Mouse (Mus musculus): ENCODE results near the gene Kalrn. TPM values are rescaled to one million over a fixed set of nuclear protein-coding genes. Genes with fewer than 3 reads are reported as not detected.

Gene Kalrn
- total and polyA plus RNA-seq, 2 experiments from 2014 or later, result 19.4 to 44.5 TPM

GRCm38 (mm10) chr16:34254646-34255022, 318.7 kb downstream of the Kalrn start:
- Histone ChIP-seq H3K27me3 (ENCODE audit: control insufficient read depth, insufficient read depth, low read length) (no peaks in the 10 kb centered on the region), H3K36me3 (replicated peaks; ENCODE audit: control insufficient read depth, insufficient read depth, low read length) (peaks cover 20% of the 10 kb centered on the region; the same call in 1 of the 2 replicates), H3K27ac (ENCODE audit: low read depth) (peak overlapping the region; percentile 57), H3K4me3 (ENCODE audit: low read depth, low read length) (no peak overlapping the region), H3K4me2 (ENCODE audit: low read depth, low read length) (no peak overlapping the region), H3K4me1 (ENCODE audit: control insufficient read depth, insufficient read depth) (peaks cover 13% of the 10 kb centered on the region; the same call in 1 of the 2 replicates), H3K9ac (replicated peaks; ENCODE audit: low read depth, low read length) (no peak overlapping the region), H3K9me3 (replicated peaks; ENCODE audit: control insufficient read depth, low read length) (no peaks in the 10 kb centered on the region)
- ATAC-seq (ENCODE audit: insufficient read depth, low read depth) (no peak), DNase-seq (ENCODE audit: low spot score) (no peak)
- WGBS, result 20% methylated on average over 2 of the region's 2 CpGs
- TF ChIP-seq CTCF (IDR thresholded peaks at IDR 0.05; ENCODE audit: low read depth) (no peak), EP300 (IDR thresholded peaks at IDR 0.05; ENCODE audit: low read depth) (no peak)

- Histone ChIP-seq H3K9me3 (replicated peaks; ENCODE audit: control insufficient read depth, low read length) (no peaks in the 10 kb centered on the region), H3K4me3 (ENCODE audit: low read depth, low read length) (no peak overlapping the region), H3K4me1 (ENCODE audit: control insufficient read depth, insufficient read depth) (peaks cover 13% of the 10 kb centered on the region; the same call in 1 of the 2 replicates), H3K36me3 (replicated peaks; ENCODE audit: control insufficient read depth, insufficient read depth, low read length) (peaks cover 20% of the 10 kb centered on the region; the same call in 1 of the 2 replicates), H3K4me2 (ENCODE audit: low read depth, low read length) (no peak overlapping the region), H3K27me3 (ENCODE audit: control insufficient read depth, insufficient read depth, low read length) (no peaks in the 10 kb centered on the region), H3K9ac (replicated peaks; ENCODE audit: low read depth, low read length) (no peak overlapping the region), H3K27ac (ENCODE audit: low read depth) (no peak overlapping the region)
- WGBS, result 43% methylated on average over 4 of the region's 4 CpGs
- no peak for DNase-seq (ENCODE audit: low spot score)
- no peak for ATAC-seq (ENCODE audit: insufficient read depth, low read depth)
- no peak for TF ChIP-seq EP300 (IDR thresholded peaks at IDR 0.05; ENCODE audit: low read depth)
- TF ChIP-seq CTCF (IDR thresholded peaks at IDR 0.05; ENCODE audit: low read depth), result no peak
Measured at GRCm38 (mm10) chr16:34254002-34254645, 319.2 kb downstream of the Kalrn start.

GRCm38 (mm10) chr16:34252670-34253069, 320.7 kb downstream of the Kalrn start:
- no peak for ATAC-seq (ENCODE audit: insufficient read depth, low read depth)
- peaks cover 27% of the 10 kb centered on the region; the same call in 1 of the 2 replicates for H3K36me3 ChIP-seq (replicated peaks; ENCODE audit: control insufficient read depth, insufficient read depth, low read length)
- H3K4me2 ChIP-seq (ENCODE audit: low read depth, low read length), result no peak overlapping the region
- no peak overlapping the region for H3K27ac ChIP-seq (ENCODE audit: low read depth)
- H3K4me3 ChIP-seq (ENCODE audit: low read depth, low read length), result no peak overlapping the region
- no peaks in the 10 kb centered on the region for H3K27me3 ChIP-seq (ENCODE audit: control insufficient read depth, insufficient read depth, low read length)
- no peak for DNase-seq (ENCODE audit: low spot score)
- H3K9ac ChIP-seq (replicated peaks; ENCODE audit: low read depth, low read length), result no peak overlapping the region
- H3K4me1 ChIP-seq (ENCODE audit: control insufficient read depth, insufficient read depth), result peaks cover 13% of the 10 kb centered on the region; the same call in 1 of the 2 replicates
- TF ChIP-seq CTCF (IDR thresholded peaks at IDR 0.05; ENCODE audit: low read depth) (no peak), EP300 (IDR thresholded peaks at IDR 0.05; ENCODE audit: low read depth) (no peak)
- 97% methylated on average over 3 of the region's 3 CpGs for WGBS
- no peaks in the 10 kb centered on the region for H3K9me3 ChIP-seq (replicated peaks; ENCODE audit: control insufficient read depth, low read length)

- no peak overlapping the region for H3K4me3 ChIP-seq (ENCODE audit: low read depth, low read length)
- peak overlapping the region; percentile 2; the same call in 1 of the 2 replicates for H3K27ac ChIP-seq (ENCODE audit: low read depth)
- H3K36me3 ChIP-seq (replicated peaks; ENCODE audit: control insufficient read depth, insufficient read depth, low read length), result peaks cover 40% of the 10 kb centered on the region
- ATAC-seq (ENCODE audit: insufficient read depth, low read depth) (peak; percentile 36), DNase-seq (ENCODE audit: low spot score) (no peak)
- H3K27me3 ChIP-seq (ENCODE audit: control insufficient read depth, insufficient read depth, low read length), result no peaks in the 10 kb centered on the region
- no peaks in the 10 kb centered on the region for H3K9me3 ChIP-seq (replicated peaks; ENCODE audit: control insufficient read depth, low read length)
- H3K9ac ChIP-seq (replicated peaks; ENCODE audit: low read depth, low read length), result no peak overlapping the region
- H3K4me2 ChIP-seq (ENCODE audit: low read depth, low read length), result no peak overlapping the region
- no peaks in the 10 kb centered on the region for H3K4me1 ChIP-seq (ENCODE audit: control insufficient read depth, insufficient read depth)
- 58% methylated on average over 4 of the region's 4 CpGs for WGBS
- TF ChIP-seq CTCF (IDR thresholded peaks at IDR 0.05; ENCODE audit: low read depth), result no peak
- TF ChIP-seq EP300 (IDR thresholded peaks at IDR 0.05; ENCODE audit: low read depth), result no peak
Measured at GRCm38 (mm10) chr16:34248256-34248655, 325.1 kb downstream of the Kalrn start.

GRCm38 (mm10) chr16:34241936-34242729, 331.2 kb downstream of the Kalrn start:
- no peak overlapping the region for H3K9ac ChIP-seq (replicated peaks; ENCODE audit: low read depth, low read length)
- ATAC-seq (ENCODE audit: insufficient read depth, low read depth) (no peak; the same call in 1 of the 2 replicates), DNase-seq (ENCODE audit: low spot score) (no peak)
- H3K36me3 ChIP-seq (replicated peaks; ENCODE audit: control insufficient read depth, insufficient read depth, low read length), result peaks cover 33% of the 10 kb centered on the region
- H3K4me2 ChIP-seq (ENCODE audit: low read depth, low read length), result no peak overlapping the region
- WGBS, result 89% methylated on average over 16 of the region's 16 CpGs
- peaks cover 10% of the 10 kb centered on the region; the same call in 1 of the 2 replicates for H3K4me1 ChIP-seq (ENCODE audit: control insufficient read depth, insufficient read depth)
- H3K9me3 ChIP-seq (replicated peaks; ENCODE audit: control insufficient read depth, low read length), result no peaks in the 10 kb centered on the region
- no peak overlapping the region for H3K27ac ChIP-seq (ENCODE audit: low read depth)
- no peak overlapping the region for H3K4me3 ChIP-seq (ENCODE audit: low read depth, low read length)
- TF ChIP-seq CTCF (IDR thresholded peaks at IDR 0.05; ENCODE audit: low read depth), result no peak
- TF ChIP-seq EP300 (IDR thresholded peaks at IDR 0.05; ENCODE audit: low read depth), result no peak
- no peaks in the 10 kb centered on the region for H3K27me3 ChIP-seq (ENCODE audit: control insufficient read depth, insufficient read depth, low read length)

Data from heart, postnatal 0 days (tissue).